Mouse (Mus musculus) lung, postnatal 0 days (tissue): ENCODE data around the gene Cfi. TPM values are rescaled to one million over a fixed set of nuclear protein-coding genes. Genes with fewer than 3 reads are reported as not detected.

Experiments used
- ATAC-seq: fragments of 200-750 bp; cut with Nextera tagmentation; 2 replicates; pipeline ENCODE4 v1.8.0; 2017; ENCODE audit warnings: moderate library complexity
- DNase-seq: peaks from one replicate; pipeline ENCODE4 v3.0.0-alpha.2; 2016; ENCODE audit warnings: low spot score
- H3K27ac ChIP-seq: fragments of 300-500 bp; sonication (generic); 2 replicates; pipeline ENCODE4 v1.5.1; 2014; ENCODE audit warnings: antibody characterized with exemption, mild to moderate bottlenecking, low read length, mixed read lengths
- H3K27me3 ChIP-seq: fragments of 300-500 bp; sonication (generic); replicated peaks from 2 replicates; pipeline ENCODE4 v1.6.1; 2014; ENCODE audit warnings: low read length, mixed read lengths; ENCODE audit not compliant: insufficient read depth
- H3K36me3 ChIP-seq: fragments of 300-500 bp; sonication (generic); 2 replicates; pipeline ENCODE4 v1.6.1; 2014; ENCODE audit warnings: low read length, mixed read lengths; ENCODE audit not compliant: insufficient read depth
- H3K4me1 ChIP-seq: fragments of 300-500 bp; sonication (generic); 2 replicates; pipeline ENCODE4 v1.6.1; 2014; ENCODE audit warnings: antibody characterized with exemption, low read depth, low read length, mixed read lengths; ENCODE audit not compliant: insufficient read depth
- H3K4me2 ChIP-seq: fragments of 300-500 bp; sonication (generic); replicated peaks from 2 replicates; pipeline ENCODE4 v1.6.1; 2014; ENCODE audit warnings: low read depth, mild to moderate bottlenecking, low read length, moderate library complexity, mixed read lengths
- H3K4me3 ChIP-seq: fragments of 300-500 bp; sonication (generic); 2 replicates; pipeline ENCODE4 v1.5.1; 2014; ENCODE audit warnings: low read depth, low read length
- H3K9ac ChIP-seq: fragments of 300-500 bp; sonication (generic); replicated peaks from 2 replicates; pipeline ENCODE4 v1.6.1; 2014; ENCODE audit warnings: low read depth, mild to moderate bottlenecking
- H3K9me3 ChIP-seq: fragments of 300-500 bp; sonication (generic); 2 replicates; pipeline ENCODE4 v1.6.1; 2016; ENCODE audit warnings: low read length, mixed read lengths
- CTCF ChIP-seq: IDR thresholded peaks from 2 replicates; pipeline ENCODE4 v1.5.1; 2016; ENCODE audit warnings: antibody characterized with exemption, mild to moderate bottlenecking
- EP300 ChIP-seq: IDR thresholded peaks from 2 replicates; pipeline ENCODE4 v1.6.1; 2016; ENCODE audit warnings: antibody characterized with exemption, mild to moderate bottlenecking, control low read depth
- WGBS: fragments of 180-500 bp; shearing (Covaris S2); extraction: QIAGEN DNeasy Blood & Tissue Kit; methylation state at CpG from one replicate; pipeline ENCODE4 v1.1.7; 2014; 5-methylcytosine and 5-hydroxymethylcytosine counted together
- polyA plus RNA-seq: library from polyadenylated mRNA; unstranded; fragments of >200 nt; fragmentation: Nextera tagmentation; extraction: Ambion mirVana; gene quantifications from 2 replicates; pipeline ENCODE4 v1.2.1, GENCODE M21; 2015

Cfi gene
- polyA plus RNA-seq = 1.3 and 1.5 TPM in 2 replicates

GRCm38 (mm10) chr3:129835388-129835934, at the start of gene Cfi:
Gene Cfi (plus strand): TSS chr3:129835884.
- Histone ChIP-seq H3K4me1 (no peaks in the 10 kb centered on the region), H3K9me3 (no peaks in the 10 kb centered on the region), H3K27ac (0 out of 2 replicates have a peak within 1 kb of the TSS, but pooled peaks have one; percentile 26), H3K4me3 (peak within 1 kb of the TSS; percentile 22), H3K9ac (no peak within 1 kb of the TSS), H3K36me3 (no peaks in the 10 kb centered on the region), H3K4me2 (peak within 1 kb of the TSS; percentile 49), H3K27me3 (no peaks in the 10 kb centered on the region)
- no peak for ATAC-seq
- no peak for TF ChIP-seq CTCF
- no peak for TF ChIP-seq EP300
- WGBS = 45% methylated on average over 6 of the region's 6 CpGs
- peak; percentile 38 for DNase-seq

DNA sequence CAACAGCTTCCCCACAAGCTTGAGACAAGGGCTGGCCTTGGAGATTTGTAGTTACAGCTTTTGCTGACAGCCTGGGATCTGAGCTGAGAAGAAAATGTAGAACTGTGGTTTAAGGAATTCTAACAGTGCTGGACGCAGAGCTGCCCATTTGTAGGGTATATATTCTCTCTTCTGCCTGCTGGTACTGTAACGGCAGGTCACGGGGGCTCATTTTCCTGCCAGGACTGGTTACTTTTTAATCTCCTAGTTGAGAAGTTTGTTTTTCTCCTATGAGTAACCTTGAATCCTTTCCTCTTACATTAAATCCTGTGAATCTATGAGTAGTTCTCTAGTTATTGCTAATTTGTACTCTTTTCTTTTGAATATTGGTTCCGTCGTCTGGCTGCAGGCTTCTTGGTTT, 41.9 kb upstream of the Cfi start:
- Histone ChIP-seq H3K4me2 (no peak overlapping the region), H3K27me3 (no peaks in the 10 kb centered on the region), H3K9me3 (no peaks in the 10 kb centered on the region), H3K4me1 (no peaks in the 10 kb centered on the region), H3K4me3 (no peak overlapping the region), H3K36me3 (no peaks in the 10 kb centered on the region), H3K9ac (no peak overlapping the region), H3K27ac (no peak overlapping the region)
- no peak for TF ChIP-seq CTCF
- no peak for TF ChIP-seq EP300
- DNase-seq (no peak), ATAC-seq (no peak)
- 87% methylated on average over 5 of the region's 5 CpGs for WGBS

DNA sequence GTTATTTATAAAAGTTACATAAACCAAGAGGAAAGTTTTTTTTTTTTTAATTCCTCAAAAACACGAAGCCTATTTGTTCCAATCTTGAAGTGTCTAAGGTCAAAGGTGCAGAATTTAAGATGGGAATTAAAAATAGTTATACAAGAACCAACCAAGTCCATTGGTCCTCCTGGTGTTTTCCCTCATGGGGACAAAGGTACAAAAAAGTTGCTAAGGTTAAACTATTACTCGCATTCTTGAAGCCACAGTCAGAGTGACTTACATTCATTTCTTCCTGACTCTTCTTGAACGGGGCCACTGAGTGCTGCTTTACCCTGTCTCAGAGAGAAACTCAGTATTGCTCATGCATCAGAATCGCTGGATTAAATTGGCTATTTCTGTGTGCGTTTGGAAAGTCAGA, 38.3 kb upstream of the Cfi start:
- H3K9me3 ChIP-seq = no peaks in the 10 kb centered on the region
- H3K36me3 ChIP-seq = no peaks in the 10 kb centered on the region
- no peak overlapping the region for H3K4me2 ChIP-seq
- H3K4me3 ChIP-seq = no peak overlapping the region
- H3K4me1 ChIP-seq = no peaks in the 10 kb centered on the region
- WGBS = 70% methylated on average over 5 of the region's 5 CpGs
- H3K27ac ChIP-seq = no peak overlapping the region
- no peak for TF ChIP-seq EP300
- TF ChIP-seq CTCF = no peak
- no peak for ATAC-seq
- no peak for DNase-seq
- no peaks in the 10 kb centered on the region for H3K27me3 ChIP-seq
- no peak overlapping the region for H3K9ac ChIP-seq

- Histone ChIP-seq H3K9ac (no peak overlapping the region), H3K36me3 (no peaks in the 10 kb centered on the region), H3K9me3 (no peaks in the 10 kb centered on the region), H3K4me3 (no peak overlapping the region), H3K4me2 (no peak overlapping the region), H3K27ac (no peak overlapping the region), H3K27me3 (no peaks in the 10 kb centered on the region), H3K4me1 (no peaks in the 10 kb centered on the region)
- WGBS = 73% methylated on average over 11 of the region's 11 CpGs
- ATAC-seq (no peak), DNase-seq (no peak)
- TF ChIP-seq EP300 (no peak), CTCF (no peak)
Measured at GRCm38 (mm10) chr3:129798551-129798950, 37.1 kb upstream of the Cfi start.

- TF ChIP-seq CTCF (no peak), EP300 (no peak)
- H3K4me3 ChIP-seq = no peak overlapping the region
- H3K4me2 ChIP-seq = no peak overlapping the region
- no peaks in the 10 kb centered on the region for H3K36me3 ChIP-seq
- no peak overlapping the region for H3K27ac ChIP-seq
- H3K27me3 ChIP-seq = no peaks in the 10 kb centered on the region
- H3K9me3 ChIP-seq = no peaks in the 10 kb centered on the region
- H3K9ac ChIP-seq = no peak overlapping the region
- DNase-seq (no peak), ATAC-seq (no peak)
- no peaks in the 10 kb centered on the region for H3K4me1 ChIP-seq
- 49% methylated on average over 2 of the region's 2 CpGs for WGBS
Measured at GRCm38 (mm10) chr3:129799011-129799410, 36.7 kb upstream of the Cfi start.

DNA sequence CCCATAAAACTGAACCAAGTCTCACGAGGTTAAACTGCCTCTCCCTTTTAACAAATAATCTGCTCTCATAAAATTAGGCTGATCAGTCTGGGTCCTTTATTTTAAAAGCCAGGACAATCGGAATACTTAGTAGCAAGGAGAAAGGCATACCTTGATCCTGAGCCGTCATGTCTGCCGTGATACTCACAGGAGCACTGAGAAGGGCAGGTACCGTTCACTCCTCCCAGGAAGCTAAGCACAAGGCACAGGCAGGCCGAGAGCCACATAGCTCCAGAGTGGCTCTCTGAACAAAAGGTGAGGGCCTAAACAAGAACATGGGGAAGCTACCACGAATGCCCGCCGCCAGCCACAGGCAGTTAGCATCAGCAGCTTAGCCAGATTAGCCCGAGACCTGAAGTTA, 31.9 kb upstream of the Cfi start, which contains the start of gene Lrit3:
Lrit3 (minus strand) TSS at position 266 of the 400 bp plus-strand sequence.
- Histone ChIP-seq H3K4me3 (no peak within 1 kb of the TSS), H3K9me3 (no peaks in the 10 kb centered on the region), H3K27me3 (no peaks in the 10 kb centered on the region), H3K27ac (no peak within 1 kb of the TSS), H3K4me1 (no peaks in the 10 kb centered on the region), H3K36me3 (no peaks in the 10 kb centered on the region), H3K4me2 (peak within 1 kb of the TSS; percentile 25), H3K9ac (no peak within 1 kb of the TSS)
- ATAC-seq (no peak), DNase-seq (no peak)
- TF ChIP-seq EP300 (no peak), CTCF (no peak)
- WGBS = 57% methylated on average over 10 of the region's 10 CpGs

GRCm38 (mm10) chr3:129820847-129821246, 14.8 kb upstream of the Cfi start:
- no peak for DNase-seq
- H3K36me3 ChIP-seq = peaks cover 4% of the 10 kb centered on the region; the same call in 1 of the 2 replicates
- ATAC-seq = peak; percentile 44

More at GRCm38 (mm10) chr3:129820847-129821246, 14.8 kb upstream of the Cfi start:
- Histone ChIP-seq H3K9me3 (no peaks in the 10 kb centered on the region), H3K4me2 (no peak overlapping the region), H3K4me1 (no peaks in the 10 kb centered on the region), H3K27ac (no peak overlapping the region), H3K9ac (no peak overlapping the region), H3K27me3 (no peaks in the 10 kb centered on the region), H3K4me3 (no peak overlapping the region)
- TF ChIP-seq EP300 (0 out of 2 replicates have a peak, but pooled peaks have one; percentile 6), CTCF (no peak)
- WGBS = 41% methylated on average over 9 of the region's 9 CpGs
